Mouse (Mus musculus) embryonic fibroblast, embryonic 13.5 days (primary cell): ENCODE measurements around the gene 2010300C02Rik.

Source experiments
- CTCF ChIP-seq: IDR thresholded peaks from 2 replicates; pipeline ENCODE4 v1.5.1; 2011; ENCODE audit warnings: mild to moderate bottlenecking, control low read depth, low read length, moderate library complexity, borderline replicate concordance; ENCODE audit not compliant: insufficient read depth
- POLR2A ChIP-seq: IDR thresholded peaks from 2 replicates; pipeline ENCODE4 v1.6.1; 2011; ENCODE audit warnings: low read depth, mild to moderate bottlenecking, control low read depth, low read length, moderate library complexity

GRCm38 (mm10) chr1:37687515-37687914 lies 32.4 kb downstream of the 2010300C02Rik start:
- TF ChIP-seq CTCF = no peak
- no peak for TF ChIP-seq POLR2A
